Mouse (Mus musculus) stomach, postnatal 0 days (tissue): ENCODE results near the gene Ube2z. TPM values are rescaled to one million over a fixed set of nuclear protein-coding genes. Genes with fewer than 3 reads are reported as not detected.

ENCODE experiments used
- ATAC-seq: fragments of 200-750 bp; cut with Nextera tagmentation; 2 replicates; pipeline ENCODE4 v1.8.0; 2017; ENCODE audit not compliant: low FRiP score, low TSS enrichment
- DNase-seq: peaks from one replicate; pipeline ENCODE4 v3.0.0-alpha.2; 2016; ENCODE audit warnings: low spot score
- H3K27ac ChIP-seq: fragments of 300-500 bp; sonication (generic); replicated peaks from 2 replicates; pipeline ENCODE4 v1.5.1; 2014; ENCODE audit warnings: mild to moderate bottlenecking, control low read depth
- H3K27me3 ChIP-seq: fragments of 300-500 bp; sonication (generic); 2 replicates; pipeline ENCODE4 v1.6.1; 2014; ENCODE audit warnings: low read length; ENCODE audit not compliant: control insufficient read depth, insufficient read depth
- H3K36me3 ChIP-seq: fragments of 300-500 bp; sonication (generic); 2 replicates; pipeline ENCODE4 v1.6.1; 2014; ENCODE audit warnings: low read length, mixed read lengths; ENCODE audit not compliant: control insufficient read depth, insufficient read depth
- H3K4me1 ChIP-seq: fragments of 300-500 bp; sonication (generic); replicated peaks from 2 replicates; pipeline ENCODE4 v1.6.1; 2014; ENCODE audit warnings: antibody characterized with exemption; ENCODE audit not compliant: control insufficient read depth, insufficient read depth
- H3K4me2 ChIP-seq: fragments of 300-500 bp; sonication (generic); replicated peaks from 2 replicates; pipeline ENCODE4 v1.6.1; 2014; ENCODE audit warnings: low read depth, mild to moderate bottlenecking, control low read depth, moderate library complexity
- H3K4me3 ChIP-seq: fragments of 300-500 bp; sonication (generic); 2 replicates; pipeline ENCODE4 v1.5.1; 2014; ENCODE audit warnings: low read depth, low read length, control low read depth
- H3K9ac ChIP-seq: fragments of 300-500 bp; sonication (generic); 2 replicates; pipeline ENCODE4 v1.6.1; 2014; ENCODE audit warnings: mild to moderate bottlenecking, low read length, control low read depth, mixed read lengths
- H3K9me3 ChIP-seq: fragments of 300-500 bp; sonication (generic); 2 replicates; pipeline ENCODE4 v1.6.1; 2016; ENCODE audit warnings: low read length; ENCODE audit not compliant: control insufficient read depth
- CTCF ChIP-seq: IDR thresholded peaks from 2 replicates; pipeline ENCODE4 v1.5.1; 2016; ENCODE audit warnings: antibody characterized with exemption, low read depth, mild to moderate bottlenecking, moderate library complexity
- EP300 ChIP-seq: optimal IDR thresholded peaks from 2 replicates; pipeline ENCODE3; 2016; ENCODE audit warnings: antibody characterized with exemption
- WGBS: fragments of 180-500 bp; shearing (Covaris S2); extraction: QIAGEN DNeasy Blood & Tissue Kit; methylation state at CpG from one replicate; pipeline ENCODE4 v1.1.7; 2014; 5-methylcytosine and 5-hydroxymethylcytosine counted together
- polyA plus RNA-seq: library from polyadenylated mRNA; unstranded; fragments of >200 nt; fragmentation: Nextera tagmentation; extraction: Ambion mirVana; gene quantifications from 2 replicates; pipeline ENCODE4 v1.2.1, GENCODE M21; 2015

The Ube2z gene
- polyA plus RNA-seq, 1 experiment from 2014 or later = 26.4 TPM

DNA sequence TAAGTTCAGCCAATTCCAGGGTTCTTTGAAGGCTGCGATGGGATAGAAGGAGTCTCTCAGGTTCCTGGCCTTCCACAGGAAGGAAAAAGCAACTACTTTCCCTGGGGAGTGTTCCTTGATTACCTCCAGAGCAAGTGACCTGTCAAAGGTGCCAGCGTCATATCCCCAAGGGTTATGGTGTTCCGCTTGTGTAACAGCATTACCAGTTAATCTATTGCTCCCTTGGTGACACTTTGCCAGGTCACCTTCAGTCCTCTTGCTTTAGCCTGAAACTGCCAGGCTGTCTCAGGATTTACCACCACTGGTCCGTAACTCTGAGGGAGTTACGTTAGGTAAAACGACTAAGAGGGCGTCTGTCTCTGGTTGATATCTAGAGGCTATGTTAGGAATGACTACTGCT lies 5.2 kb upstream of the Ube2z start:
- H3K9me3 ChIP-seq = no peaks in the 10 kb centered on the region
- no peaks in the 10 kb centered on the region for H3K27me3 ChIP-seq
- H3K9ac ChIP-seq = no peak overlapping the region
- H3K27ac ChIP-seq = no peak overlapping the region
- ATAC-seq (no peak), DNase-seq (no peak)
- no peak for TF ChIP-seq EP300
- no peak for TF ChIP-seq CTCF
- no peak overlapping the region for H3K4me2 ChIP-seq
- H3K4me3 ChIP-seq = no peak overlapping the region
- WGBS = 93% methylated on average over 7 of the region's 7 CpGs
- H3K4me1 ChIP-seq = no peaks in the 10 kb centered on the region
- 0 out of 2 replicates have a peak, but pooled peaks cover 2% of the 10 kb centered on the region for H3K36me3 ChIP-seq

DNA sequence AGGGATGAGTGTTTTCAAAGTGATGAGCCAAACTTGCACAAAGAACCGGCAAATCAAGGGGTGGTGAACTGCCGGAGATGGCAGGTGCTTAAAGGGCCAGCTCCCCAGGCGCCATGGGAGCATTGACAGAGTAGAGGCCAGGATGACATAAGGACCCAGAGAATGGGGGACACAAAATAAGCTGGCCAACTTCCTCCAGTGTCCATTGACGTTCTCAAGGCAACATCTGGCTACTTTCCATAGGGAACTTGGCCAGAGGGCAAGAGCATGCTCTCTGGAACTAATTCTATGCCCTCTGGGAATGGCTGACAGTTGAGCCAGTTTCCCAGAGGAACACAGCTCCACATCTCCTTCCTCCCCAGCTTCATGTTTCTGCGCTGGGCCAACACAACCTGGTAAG lies 3.0 kb upstream of the Ube2z start:
- ATAC-seq (no peak), DNase-seq (no peak)
- Histone ChIP-seq H3K4me1 (peaks cover 4% of the 10 kb centered on the region; the same call in 1 of the 2 replicates), H3K36me3 (0 out of 2 replicates have a peak, but pooled peaks cover 2% of the 10 kb centered on the region), H3K4me2 (no peak overlapping the region), H3K9me3 (no peaks in the 10 kb centered on the region), H3K4me3 (no peak overlapping the region), H3K27ac (no peak overlapping the region), H3K27me3 (no peaks in the 10 kb centered on the region), H3K9ac (no peak overlapping the region)
- no peak for TF ChIP-seq CTCF
- TF ChIP-seq EP300 = no peak
- WGBS = 78% methylated on average over 5 of the region's 5 CpGs

DNA sequence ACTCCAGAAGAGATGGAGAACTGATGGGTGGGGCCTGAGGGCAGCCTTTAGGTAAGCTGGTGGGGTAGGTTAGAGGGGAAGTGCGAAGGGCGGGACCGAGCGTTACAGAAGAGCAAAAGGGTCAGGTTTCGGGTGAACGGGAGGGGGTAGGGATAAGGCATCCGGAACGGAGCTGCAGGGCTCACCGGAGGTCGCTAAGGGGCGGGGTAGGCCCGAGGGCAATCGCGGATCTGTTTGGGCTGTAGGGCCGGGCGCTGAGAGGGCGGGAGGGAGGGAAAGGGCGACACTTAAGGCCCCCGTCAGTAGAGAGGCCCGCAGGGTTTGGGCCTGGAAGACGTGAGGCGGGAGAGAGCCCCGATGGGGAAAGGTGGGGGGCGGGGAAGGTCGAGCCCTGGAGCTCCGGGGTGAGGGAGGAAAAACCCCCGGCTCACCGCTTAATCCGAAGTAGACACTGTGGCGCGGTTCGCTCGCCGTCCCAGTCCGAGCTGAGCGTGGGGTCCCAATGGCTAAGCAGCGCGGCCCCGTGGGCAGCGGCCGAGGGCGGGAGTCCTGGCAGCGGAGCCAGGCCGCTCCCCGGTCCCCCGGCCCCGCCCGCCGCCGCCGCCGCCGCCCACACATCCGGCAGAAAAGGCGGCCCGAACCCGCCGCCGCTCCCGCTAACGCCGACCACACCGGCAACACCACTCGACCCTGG lies 520 bp downstream of the Ube2z start:
- DNase-seq = peak; percentile 65
- H3K27me3 ChIP-seq = no peaks in the 10 kb centered on the region
- 0% methylated on average over 27 of the region's 64 CpGs for whole genome bisulfite sequencing
- peaks cover 4% of the 10 kb centered on the region; the same call in 1 of the 2 replicates for H3K4me1 ChIP-seq
- peak overlapping the region; percentile 89 for H3K9ac ChIP-seq
- H3K9me3 ChIP-seq = no peaks in the 10 kb centered on the region
- H3K36me3 ChIP-seq = 0 out of 2 replicates have a peak, but pooled peaks cover 2% of the 10 kb centered on the region
- no peak for TF ChIP-seq EP300
- no peak for TF ChIP-seq CTCF
- ATAC-seq = peak; percentile 58
- H3K27ac ChIP-seq = peak overlapping the region; percentile 93
- peak overlapping the region; percentile 80 for H3K4me2 ChIP-seq
- peak overlapping the region; percentile 92 for H3K4me3 ChIP-seq

DNA sequence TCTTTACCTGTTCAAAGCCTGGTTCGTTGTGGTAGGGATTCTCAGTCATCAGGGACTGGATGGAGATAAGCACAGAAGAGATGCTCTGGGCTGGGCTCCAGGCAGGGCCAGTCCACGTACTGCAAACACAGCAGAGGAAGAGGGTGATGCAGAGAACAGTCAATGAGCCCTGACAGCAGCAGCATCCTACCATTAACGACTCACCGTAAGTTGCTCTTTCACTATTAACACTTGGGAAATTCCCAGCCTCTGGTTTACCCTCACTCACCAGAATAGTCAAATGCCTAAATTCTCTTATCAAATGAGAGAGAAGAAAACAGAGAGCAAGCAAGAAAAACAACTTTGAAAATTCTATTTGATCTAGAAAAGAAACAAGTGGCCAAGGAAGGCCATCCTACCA lies 6.9 kb downstream of the Ube2z start:
- Histone ChIP-seq H3K4me3 (no peak overlapping the region), H3K36me3 (peaks cover 20% of the 10 kb centered on the region), H3K9ac (no peak overlapping the region), H3K9me3 (no peaks in the 10 kb centered on the region), H3K27me3 (no peaks in the 10 kb centered on the region), H3K27ac (no peak overlapping the region), H3K4me2 (no peak overlapping the region), H3K4me1 (no peaks in the 10 kb centered on the region)
- WGBS = 83% methylated on average over 4 of the region's 4 CpGs
- no peak for TF ChIP-seq CTCF
- no peak for TF ChIP-seq EP300
- DNase-seq (no peak), ATAC-seq (no peak)

DNA sequence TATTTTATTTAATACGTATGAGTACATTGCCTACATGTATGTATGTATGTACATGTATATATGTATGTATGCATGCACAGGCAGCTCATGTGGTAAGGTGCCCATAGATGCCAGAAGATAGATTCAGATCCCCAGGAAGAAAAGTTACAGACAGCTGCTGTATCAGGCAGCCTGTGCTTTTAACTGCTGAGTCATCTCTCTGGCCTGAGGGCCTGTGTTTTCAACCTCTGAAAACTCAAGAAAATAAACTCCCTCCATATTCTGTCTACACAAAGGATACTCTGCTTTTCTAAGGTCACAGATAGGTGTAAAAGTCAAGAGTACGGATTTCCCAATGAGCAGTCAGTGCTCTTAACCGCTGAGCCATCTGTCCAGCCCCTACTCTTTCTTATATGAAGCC lies 14.3 kb downstream of the Ube2z start:
- Histone ChIP-seq H3K4me1 (no peaks in the 10 kb centered on the region), H3K9ac (no peak overlapping the region), H3K36me3 (peaks cover 39% of the 10 kb centered on the region), H3K27ac (no peak overlapping the region), H3K9me3 (no peaks in the 10 kb centered on the region), H3K4me2 (no peak overlapping the region), H3K27me3 (no peaks in the 10 kb centered on the region), H3K4me3 (no peak overlapping the region)
- ATAC-seq = no peak
- DNase-seq = no peak
- no peak for TF ChIP-seq CTCF
- no peak for TF ChIP-seq EP300
- 90% methylated on average over 3 of the region's 3 CpGs for WGBS

DNA sequence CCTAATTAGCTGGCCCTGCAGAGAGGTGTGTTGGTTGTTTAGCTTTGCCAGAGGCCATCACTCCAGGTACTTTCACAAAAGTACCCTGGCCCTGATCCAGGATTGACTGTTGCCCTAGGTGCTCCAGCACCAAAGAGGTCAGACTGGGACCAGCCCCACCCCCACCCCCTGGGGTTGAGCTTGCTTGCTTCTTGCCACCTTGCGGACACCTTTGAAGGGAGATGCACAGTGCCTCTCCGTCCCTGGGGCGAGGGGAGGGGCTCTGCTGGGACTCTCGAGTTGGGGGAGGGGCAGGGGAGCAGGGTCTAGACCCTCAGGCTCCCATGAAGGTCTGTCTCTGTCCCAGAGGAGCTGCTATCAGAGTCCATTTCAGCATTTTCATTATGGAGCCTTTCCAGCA lies 15.2 kb downstream of the Ube2z start:
- no peak for TF ChIP-seq CTCF
- no peak for TF ChIP-seq EP300
- 81% methylated on average over 4 of the region's 4 CpGs for WGBS
- H3K36me3 ChIP-seq = peaks cover 39% of the 10 kb centered on the region
- H3K4me1 ChIP-seq = no peaks in the 10 kb centered on the region
- no peaks in the 10 kb centered on the region for H3K9me3 ChIP-seq
- no peak overlapping the region for H3K4me3 ChIP-seq
- H3K4me2 ChIP-seq = no peak overlapping the region
- DNase-seq = no peak
- H3K27me3 ChIP-seq = no peaks in the 10 kb centered on the region
- H3K27ac ChIP-seq = no peak overlapping the region
- H3K9ac ChIP-seq = no peak overlapping the region
- ATAC-seq = no peak
